Mouse (Mus musculus): ENCODE measurements around the gene Alkbh7. TPM values are rescaled to one million over a fixed set of nuclear protein-coding genes. Genes with fewer than 3 reads are reported as not detected.
A peak's percentile ranks its signal among the peaks of the same experiment; 100 is the strongest.

The Alkbh7 gene
- 65.6 and 67.0 TPM in 2 replicates for total RNA-seq (2021)
- long read RNA-seq, experiment 1, transcript Alkbh7-201 (4 exons, 917 nt): major isoform, 81 of 87 reads
- long read RNA-seq, experiment 1, partial matches to known transcripts: 1 of 87 reads
- long read RNA-seq, experiment 1, other reads (novel, unspliced or antisense): 2 of 87 reads
- long read RNA-seq, experiment 2, transcript Alkbh7-201 (4 exons, 917 nt): major isoform, 47 of 51 reads
- long read RNA-seq, experiment 2, partial matches to known transcripts: 1 of 51 reads
- long read RNA-seq, experiment 2, other reads (novel, unspliced or antisense): 1 of 51 reads

DNA sequence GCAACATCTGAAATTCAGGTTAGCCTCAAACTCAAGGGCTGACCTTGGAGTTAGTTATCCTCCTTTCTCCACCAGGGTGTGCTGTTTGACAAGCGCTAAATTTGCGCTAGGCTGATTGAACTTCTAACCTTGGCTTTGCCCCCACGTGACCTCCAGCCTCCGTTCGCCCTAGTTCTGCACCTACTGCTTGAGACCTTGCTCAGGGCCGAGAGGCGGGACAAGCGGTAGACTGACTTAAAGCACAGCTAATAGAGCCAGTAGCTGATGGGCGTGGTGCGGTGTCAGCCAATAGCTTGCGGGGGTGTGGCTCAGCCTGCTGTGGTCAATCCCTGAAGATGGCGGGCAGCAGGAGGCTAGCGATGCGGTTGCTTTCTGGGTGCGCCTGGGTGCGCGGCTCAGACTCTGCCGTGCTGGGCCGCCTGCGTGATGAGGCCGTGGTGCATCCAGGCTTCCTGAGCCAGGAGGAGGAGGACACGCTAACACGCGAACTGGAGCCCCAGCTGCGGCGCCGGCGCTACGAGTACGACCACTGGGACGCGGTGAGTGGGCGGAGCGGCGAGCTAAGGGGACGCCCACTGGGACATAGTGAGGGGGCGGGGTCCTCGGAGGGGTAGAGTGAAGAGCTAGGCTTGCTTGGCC is at the start of gene Alkbh7:
TSS of gene Alkbh7 (plus strand) at position 311 of the 639 bp plus-strand sequence.
- DNase-seq: peak; percentile 98

DNA sequence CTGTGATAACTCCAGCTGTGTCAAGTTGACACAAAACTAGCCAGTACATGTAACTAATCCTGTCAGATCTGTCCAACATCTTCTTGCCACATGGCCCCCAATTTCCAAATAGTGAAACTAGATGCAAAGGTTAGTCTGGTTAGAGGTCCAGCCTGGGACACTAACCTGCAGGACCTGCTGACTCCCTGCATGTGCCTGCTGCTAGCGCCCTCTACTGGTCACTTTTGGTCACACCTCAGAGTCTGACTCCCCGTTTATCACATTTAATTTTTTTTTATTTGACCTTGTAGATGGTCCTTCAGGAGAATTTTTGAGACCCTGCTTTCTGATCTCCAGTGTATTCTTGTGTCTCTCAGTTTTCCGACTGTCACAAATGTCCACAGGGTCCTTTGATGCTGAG is 46.2 kb upstream of the Alkbh7 start:
- DNase-seq: peak; percentile 80

DNA sequence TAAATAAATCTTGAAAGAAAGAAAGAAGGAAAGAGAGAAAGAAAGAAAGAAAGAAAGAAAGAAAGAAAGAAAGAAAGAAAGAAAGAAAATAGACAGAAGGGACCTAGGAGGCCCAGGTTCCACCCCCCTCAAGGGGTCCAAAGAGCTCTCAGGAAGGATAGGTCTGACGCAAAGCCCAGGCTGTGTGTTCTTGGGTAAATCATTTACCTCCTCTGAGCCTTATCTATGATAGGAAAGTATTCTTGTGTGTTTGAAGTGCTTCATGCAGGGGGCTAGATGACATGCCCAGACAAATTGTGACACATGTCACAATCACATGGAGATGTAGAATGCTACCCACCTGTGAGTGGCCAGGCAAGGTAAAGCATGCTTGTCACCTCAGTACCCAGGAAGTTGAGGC is 44.5 kb upstream of the Alkbh7 start:
- no peak for DNase-seq

DNA sequence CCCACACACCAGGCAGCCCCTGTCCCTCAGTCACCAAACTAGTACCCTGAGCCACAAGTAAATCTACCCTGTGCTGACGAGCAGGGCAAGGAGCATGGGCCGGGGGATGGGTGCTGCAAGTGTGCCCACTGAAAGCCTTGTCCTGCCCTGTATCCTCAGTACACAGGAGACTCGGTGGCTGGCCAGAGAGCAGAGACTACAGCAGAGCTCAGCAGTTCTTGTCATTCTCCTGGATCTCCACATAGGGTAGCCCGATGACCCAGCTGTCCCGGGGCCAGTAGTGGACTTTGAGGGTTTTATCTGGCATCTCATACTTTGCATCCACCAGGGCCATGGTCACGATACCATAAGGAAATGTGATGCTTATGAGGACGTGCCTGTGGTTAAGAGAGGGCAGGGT is 42.3 kb upstream of the Alkbh7 start:
- no peak for DNase-seq

DNA sequence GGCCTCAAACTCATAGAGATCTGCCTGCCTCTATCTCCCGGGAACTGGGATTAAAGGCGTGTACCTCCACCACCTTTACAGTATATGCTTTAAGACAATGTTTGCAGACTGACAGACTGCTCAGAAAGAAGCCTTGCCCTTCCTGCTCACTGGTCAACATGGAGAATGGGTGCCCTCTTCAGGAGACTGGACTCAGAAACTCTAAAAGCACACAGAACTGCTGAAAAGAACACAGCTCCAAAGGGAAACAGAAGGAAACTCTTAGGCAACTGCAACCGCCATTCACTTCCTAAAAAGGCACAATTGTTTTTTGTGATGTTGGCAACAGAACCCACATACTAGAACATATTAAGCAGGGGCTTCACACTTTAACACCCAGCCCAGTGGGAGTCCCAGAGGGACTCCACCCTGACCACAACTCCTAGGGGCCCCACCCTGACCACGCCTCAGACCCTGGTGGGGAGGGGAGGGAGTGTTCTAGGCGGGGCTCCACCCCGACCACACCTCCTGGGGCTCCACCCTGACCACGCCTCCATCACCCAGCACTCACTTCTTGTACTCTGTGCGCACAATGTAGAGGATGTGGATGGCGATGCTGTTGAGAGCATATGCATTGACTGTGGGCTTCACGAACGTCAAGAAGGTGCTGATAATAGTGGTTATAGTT is 39.2 kb upstream of the Alkbh7 start:
- DNase-seq: peak; percentile 35

DNA sequence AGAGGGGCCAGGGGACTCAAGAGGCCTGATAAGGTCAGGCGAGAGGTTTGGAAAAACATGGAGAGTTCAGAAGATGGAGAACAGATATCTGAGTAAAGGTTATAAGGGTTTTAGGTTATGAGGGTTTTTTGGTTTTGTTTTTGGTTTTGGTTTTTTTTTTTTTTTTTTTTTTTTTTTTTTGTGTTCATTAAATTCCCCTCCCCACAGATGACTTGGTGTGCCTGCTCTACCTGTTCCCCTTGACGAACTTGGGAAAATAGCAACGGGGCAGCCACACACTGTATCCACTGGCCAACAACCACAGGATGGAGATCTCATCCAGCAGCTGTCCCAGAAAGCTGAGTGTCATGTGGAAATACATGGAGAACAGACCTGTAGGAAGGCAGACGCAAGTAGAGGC is 38.5 kb upstream of the Alkbh7 start:
- DNase-seq: no peak

DNA sequence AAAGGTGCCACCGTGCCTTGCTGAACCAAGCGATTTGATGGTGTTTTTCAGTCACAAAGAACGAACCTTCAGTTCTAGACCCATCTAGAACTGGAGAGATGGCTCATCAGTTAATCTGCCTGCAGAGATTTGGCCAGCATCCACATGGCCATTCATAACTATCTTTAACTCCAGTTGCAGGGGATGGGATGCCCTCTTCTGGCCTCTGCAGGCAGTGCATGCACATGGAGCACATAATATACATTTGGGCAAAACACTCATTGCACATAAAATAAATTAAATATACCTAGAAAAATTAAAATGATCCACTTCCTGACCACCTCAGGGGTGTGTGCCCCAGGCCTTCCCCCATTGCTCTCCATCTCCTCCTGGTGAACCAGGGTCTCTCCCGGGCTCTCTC is 35.3 kb upstream of the Alkbh7 start:
- no peak for DNase-seq

DNA sequence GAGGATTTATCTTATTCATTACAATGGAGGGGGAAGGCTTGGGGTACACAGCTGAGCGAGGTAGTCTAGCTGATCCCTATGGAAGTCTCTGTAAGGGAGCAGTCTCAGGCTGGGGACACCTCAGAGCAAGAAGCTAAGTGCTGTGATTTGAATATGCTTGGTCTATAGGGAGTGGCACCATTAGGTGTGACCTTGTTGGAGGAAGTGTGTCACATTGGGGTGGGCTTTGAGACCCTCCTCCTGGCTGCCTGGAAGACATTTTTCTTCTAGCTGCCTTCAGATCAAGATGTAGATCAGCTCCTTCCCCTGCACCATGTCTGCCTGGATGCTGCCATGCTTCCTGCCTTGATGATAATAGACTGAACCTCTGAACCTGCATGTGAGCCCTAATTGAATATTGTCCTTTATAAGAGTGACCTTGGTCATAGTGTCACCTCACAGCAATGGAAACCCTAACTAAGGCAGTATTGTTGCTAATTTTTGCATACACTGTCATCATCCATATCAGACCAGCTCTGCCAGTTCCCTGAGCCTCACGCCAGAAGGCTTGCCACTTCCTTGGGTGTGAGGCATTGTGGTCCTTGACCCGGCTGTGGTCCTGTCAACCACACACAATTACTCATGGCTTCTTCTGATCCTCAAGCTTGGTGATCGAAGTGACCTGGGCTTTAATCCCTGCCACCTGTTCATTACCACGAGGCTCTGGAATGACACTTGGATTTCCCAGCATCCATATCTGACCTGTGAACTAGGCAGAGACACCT is 34.3 kb upstream of the Alkbh7 start:
- no peak for DNase-seq

DNA sequence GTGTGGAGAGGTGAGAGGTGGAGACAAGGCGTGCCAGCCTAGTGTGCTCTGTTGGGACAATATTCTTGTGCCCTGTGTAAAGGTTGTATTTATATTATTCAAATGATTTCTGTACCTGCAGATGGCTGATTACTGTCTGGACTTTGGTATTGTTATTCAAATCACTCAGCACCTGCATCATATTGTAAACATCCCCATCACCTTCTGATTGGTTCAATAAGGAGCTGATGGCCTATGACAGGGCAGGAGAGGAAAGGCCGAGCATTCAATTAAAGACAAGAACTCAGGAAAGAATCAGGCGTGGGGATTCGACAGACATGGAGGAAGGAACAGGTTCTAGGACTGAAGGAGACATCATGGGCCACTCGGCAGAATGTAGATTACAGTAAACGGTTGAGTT is 33.5 kb upstream of the Alkbh7 start:
- no peak for DNase-seq

DNA sequence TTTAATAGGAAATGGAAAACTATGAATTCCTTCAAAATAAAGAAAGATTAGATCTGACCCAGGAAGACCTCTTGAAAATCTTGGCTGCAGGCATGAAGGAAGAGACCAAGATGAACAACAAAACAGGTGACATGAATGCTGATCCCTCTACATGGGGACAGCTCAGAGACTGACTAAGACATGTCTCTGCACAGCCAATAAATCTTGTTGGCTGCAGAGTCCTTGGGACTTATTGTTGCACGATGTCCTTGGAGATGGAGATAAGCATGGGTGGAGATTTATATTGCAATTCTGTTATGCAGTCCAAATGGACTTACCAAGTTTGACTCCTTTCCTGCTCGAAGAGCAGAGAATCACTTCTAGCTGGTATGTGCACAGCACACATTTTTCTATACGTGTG is 27.8 kb upstream of the Alkbh7 start:
- peak; percentile 56 for DNase-seq

DNA sequence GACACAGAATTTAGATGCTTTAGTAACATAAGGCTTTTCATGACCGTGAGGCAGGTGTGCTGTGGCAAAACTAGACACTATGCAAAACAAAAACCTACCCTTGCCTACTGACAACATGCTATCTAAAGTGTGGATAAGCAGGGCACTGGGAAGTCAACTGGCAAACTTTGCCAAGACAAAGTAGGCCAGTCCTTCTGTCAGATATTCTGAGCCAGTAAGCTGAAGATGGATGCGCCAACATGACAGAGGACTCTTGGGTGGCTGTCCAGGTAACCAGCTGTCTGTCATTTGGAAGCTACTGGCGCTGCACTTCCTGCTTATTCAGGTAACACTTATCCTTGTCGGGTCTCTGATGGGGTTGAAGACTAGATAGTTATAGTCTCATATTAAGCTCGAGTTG is 27.1 kb upstream of the Alkbh7 start:
- no peak for DNase-seq

DNA sequence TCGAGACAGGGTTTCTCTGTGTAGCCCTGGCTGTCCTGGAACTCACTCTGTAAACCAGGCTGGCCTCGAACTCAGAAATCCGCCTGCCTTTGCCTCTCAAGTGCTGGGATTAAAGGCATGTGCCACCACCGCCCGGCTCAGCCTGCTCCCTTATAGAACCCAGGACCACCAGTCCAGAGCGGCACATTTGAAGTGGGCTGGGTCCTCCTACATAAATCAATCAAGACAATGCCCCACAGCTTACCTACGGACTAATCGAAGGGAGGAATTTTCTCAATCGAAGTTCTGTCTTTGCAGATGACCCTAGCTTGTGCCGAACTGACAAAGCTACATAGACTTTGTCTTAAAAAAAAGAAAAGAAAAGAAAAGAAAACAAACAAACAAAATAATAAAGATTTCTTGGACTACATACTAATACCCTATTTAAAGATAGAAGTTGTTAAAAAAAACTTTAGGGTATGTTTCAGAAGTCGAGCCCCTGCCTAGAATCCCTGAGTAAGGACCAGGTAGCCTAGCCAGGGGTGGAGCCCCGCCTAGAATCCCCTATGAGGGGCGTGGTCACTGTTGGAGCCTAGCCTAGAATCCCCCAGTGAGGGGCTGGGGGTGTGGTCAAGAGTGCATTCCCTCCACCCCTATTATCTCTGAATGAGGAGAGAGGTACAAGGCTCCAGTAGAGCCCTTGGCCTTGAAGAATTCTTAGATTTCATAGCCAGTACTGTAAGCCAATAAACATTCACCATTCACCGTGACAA is 23.0 kb upstream of the Alkbh7 start:
- DNase-seq: no peak

DNA sequence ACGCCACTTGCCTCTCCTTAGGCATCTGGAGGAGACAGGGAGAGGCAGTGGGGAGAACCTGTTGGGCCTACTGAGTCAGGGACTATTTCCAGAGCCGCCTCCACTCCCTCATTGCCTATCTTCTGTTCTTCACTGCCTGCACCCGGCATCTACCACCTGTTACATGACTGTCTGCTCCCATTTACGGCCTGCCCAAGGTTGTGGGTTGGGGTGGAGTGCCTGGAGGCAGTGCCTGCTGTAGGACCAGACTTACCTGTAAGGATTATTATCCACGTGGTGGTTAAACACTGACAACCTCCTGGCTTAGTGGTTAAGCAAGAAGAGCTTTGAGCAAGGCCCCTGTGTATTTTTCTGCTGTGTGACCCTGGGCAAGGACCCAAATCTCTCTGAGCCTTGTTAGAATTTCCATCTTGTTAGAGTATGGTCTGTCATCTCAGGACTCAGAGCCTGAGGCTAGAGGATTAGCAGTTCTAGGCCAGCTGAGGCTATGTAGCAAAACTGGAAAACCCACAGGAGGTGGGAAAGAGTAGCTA is 22.4 kb upstream of the Alkbh7 start:
- peak; percentile 41 for DNase-seq

DNA sequence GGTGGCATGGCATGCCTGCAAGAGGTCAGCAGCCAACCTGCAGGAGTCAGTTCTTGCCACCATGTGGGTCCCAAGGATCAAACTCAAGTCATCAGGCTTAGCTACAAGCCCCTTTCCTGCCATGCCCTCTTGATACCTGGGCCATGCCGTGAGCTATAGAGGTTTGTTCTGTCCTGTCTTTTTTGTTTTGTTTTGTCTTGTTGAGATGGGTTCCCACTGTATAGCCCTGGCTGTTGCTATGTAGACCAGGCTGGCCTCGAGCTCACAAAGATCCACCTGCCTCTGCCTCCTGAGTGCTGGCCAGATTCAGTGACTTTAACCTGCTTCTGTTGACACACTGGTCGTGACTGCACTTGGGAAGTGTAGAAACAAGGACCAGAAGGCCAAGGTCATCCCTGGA is 21.7 kb upstream of the Alkbh7 start:
- no peak for DNase-seq

DNA sequence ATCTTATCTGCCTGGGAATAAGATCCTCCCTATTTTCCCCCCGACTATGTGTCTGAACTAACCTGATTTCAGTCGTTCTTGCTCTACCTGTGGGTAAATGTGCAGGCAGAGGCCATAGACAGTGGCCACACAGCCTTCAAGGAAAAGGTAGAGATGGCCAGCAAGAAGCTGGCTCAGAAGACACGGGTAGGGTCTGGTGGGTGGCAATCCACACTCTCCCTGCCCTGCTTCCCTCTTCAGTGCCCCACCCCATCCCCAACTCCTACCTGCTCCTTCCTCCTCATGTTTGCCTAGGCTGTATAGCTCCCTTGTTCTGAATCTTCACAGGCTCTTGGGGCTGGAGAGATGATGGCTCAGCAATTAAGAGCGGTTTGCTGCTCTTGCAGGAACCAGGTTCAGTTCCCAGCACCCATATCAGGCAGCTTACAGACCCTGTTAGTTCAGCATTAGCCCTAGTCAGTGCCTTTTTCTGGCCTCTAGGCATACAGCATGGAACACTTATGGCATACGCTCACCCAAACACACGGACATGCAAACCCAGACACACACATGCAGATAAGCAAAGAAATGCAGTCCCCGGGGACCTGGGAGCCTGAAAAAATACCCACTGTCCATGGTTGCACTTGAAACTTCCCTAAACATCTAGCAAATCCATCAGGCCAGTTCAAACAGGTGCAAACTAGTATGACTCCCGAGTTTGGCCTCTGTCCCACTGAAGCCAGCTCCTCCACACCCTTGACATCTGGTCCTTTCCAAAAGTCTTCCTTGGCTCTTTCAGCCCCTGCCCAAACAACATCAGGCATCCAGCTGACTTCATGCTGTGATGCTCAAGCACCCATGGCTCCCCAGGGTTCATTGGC is 20.4 kb upstream of the Alkbh7 start:
- DNase-seq: no peak

DNA sequence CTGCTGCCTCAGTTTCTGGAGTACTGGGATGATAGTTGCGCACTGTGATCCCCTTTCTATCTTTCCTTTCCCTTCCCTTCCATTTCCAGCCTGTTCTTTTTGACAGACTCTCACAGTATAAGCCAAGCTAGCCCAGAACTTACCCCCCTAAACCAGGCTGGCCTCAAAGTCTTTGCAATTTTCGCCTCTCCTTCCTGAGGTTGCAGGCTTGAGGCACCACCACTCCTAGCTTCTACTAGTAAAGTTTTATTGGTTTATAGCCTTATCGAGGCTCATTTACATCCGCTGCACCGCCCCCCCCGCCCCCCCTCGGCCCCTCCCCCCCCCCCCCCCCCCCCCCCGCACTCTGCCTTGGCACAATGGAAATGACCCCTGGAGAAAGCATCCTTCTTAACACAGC is 17.6 kb upstream of the Alkbh7 start:
- no peak for DNase-seq

DNA sequence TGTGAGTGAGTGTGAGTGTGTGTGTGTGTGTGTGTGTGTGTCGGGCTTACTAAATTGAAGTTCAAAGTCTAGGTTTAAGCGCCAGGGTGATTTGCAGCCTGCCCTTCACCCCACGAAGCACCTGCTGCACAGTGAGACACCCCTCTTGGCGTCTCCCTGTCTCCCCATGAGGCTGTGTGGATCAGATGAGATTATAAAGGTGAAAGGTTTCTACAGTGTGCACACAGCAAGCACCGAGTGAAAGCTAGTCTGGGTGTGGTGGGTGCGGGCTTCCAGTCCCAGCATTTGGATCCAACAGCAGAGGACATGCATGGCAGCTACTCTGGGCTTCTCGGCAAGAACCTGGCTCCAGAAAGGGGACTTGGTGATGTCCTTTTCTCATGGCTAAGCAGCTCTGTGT is 16.1 kb upstream of the Alkbh7 start:
- peak; percentile 1 for DNase-seq

DNA sequence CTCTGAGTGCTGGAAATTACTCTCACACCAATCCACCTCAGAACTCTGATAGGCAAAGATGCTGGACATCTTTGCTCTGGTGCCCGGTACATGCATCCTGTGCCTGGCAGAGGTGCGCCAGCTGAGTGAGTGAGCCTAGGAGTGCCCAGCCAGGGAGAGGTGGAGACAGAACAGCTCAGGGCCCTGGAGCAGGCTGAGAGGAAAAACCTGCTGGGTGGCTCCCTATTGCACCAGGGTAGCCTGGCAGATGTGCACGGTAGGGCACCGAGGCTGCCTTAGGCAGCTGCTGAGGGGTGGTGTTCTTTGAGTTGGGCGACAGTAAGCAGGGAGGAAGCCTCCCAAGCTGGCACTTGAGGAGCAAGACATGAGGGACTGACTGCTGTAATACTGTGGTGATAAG is 15.1 kb upstream of the Alkbh7 start, which contains the start of gene Acer1:
TSS of gene Acer1 (minus strand) at position 114 of the 400 bp plus-strand sequence.
- DNase-seq: peak; percentile 2

DNA sequence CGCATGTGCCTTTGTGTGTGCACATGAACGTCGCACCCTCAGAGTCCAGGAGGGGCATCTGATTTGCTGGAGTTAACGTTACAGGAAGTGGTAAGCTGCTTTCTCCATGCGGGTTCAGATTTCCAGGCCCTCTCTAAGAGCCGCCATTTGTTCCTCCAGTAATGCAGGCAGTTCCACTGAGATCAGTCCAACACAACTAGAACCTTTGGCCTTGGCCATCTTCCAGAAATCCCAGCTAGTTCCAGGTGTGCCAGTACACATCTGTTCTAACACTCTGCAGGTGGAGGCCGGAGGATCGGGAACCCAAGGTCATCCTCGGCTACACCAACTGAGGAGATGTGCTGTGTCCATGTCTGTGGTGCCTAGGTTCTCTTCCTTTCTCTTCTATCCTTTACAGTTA is 12.3 kb upstream of the Alkbh7 start:
- DNase-seq: peak; percentile 1

DNA sequence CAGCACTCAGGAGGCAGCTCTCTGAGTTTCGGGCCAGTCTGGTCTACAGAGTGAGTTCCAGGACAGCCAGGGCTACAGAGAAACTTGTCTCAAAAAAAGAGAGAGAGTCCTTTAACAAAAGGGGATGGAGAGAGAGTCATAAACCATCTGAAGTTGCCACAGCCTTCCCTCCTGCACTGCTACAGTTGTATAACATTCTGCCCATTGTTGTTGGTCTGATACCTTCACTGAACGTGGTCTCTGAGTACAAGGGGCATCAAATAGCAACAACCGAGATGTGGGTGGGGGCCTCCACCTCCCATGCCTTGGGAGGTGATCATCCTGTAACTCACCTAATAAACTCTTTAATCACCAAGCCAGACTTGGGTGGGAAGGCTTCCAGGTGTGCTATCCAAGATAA is 11.5 kb upstream of the Alkbh7 start:
- DNase-seq: no peak
